In genomic region chr5:119839616-119840368, GRCm38 (mm10) we compare ENCODE assay signal across 13 mouse cellular contexts. TPM values are rescaled to one million over a fixed set of nuclear protein-coding genes. Genes with fewer than 3 reads are reported as not detected.
DNase-seq lines count a peak whose midpoint lies in the region; ATAC-seq and TF ChIP-seq lines count a peak whose summit lies in the region.
"Had no signal": no experiment of that assay in that cellular context is flagged by ENCODE, and none has a peak within 500 bp of the region (broad histone marks: within the 10 kb centered on the region; RNA-seq: fewer than 3 reads in every experiment).

No protein-coding gene starts in this region.

- peaks cover 28% of the 10 kb centered on the region for H3K36me3 ChIP-seq in heart, embryonic 10.5 days
- H3K36me3 ChIP-seq in stomach, embryonic 14.5 days (ENCODE audit: control insufficient read depth, insufficient read depth, low read length) = no peaks in the 10 kb centered on the region
- H3K36me3 ChIP-seq in stomach, postnatal 0 days (ENCODE audit: control insufficient read depth, insufficient read depth, low read length) = no peaks in the 10 kb centered on the region
- peaks cover 20% of the 10 kb centered on the region for H3K36me3 ChIP-seq in heart, embryonic 14.5 days (ENCODE audit: control insufficient read depth, insufficient read depth, low read length)
- H3K36me3 ChIP-seq: intestine, embryonic 15.5 days; liver, embryonic 13.5 days; stomach, embryonic 15.5 days had no signal

- no peaks in the 10 kb centered on the region for H3K9me3 ChIP-seq in heart, embryonic 10.5 days
- H3K9me3 ChIP-seq in stomach, embryonic 14.5 days (ENCODE audit: control insufficient read depth, low read depth, low read length) = no peaks in the 10 kb centered on the region
- H3K9me3 ChIP-seq in stomach, postnatal 0 days (ENCODE audit: control insufficient read depth, low read length) = no peaks in the 10 kb centered on the region
- H3K9me3 ChIP-seq in heart, embryonic 14.5 days (ENCODE audit: control insufficient read depth, low read length) = no peaks in the 10 kb centered on the region
- H3K9me3 ChIP-seq: intestine, embryonic 15.5 days; liver, embryonic 13.5 days; stomach, embryonic 15.5 days had no signal

- H3K4me2 ChIP-seq in stomach, embryonic 14.5 days (replicated peaks; ENCODE audit: low read depth, low read length) = 0 out of 2 replicates have a peak overlapping the region, but pooled peaks have one; percentile 5
- no peak overlapping the region for H3K4me2 ChIP-seq in stomach, postnatal 0 days (replicated peaks; ENCODE audit: low read depth)
- H3K4me2 ChIP-seq in heart, embryonic 14.5 days (ENCODE audit: low read length) = peak overlapping the region; percentile 66
- H3K4me2 ChIP-seq: intestine, embryonic 15.5 days; liver, embryonic 13.5 days; stomach, embryonic 15.5 days had no signal

- no peak for DNase-seq in heart, embryonic 10.5 days (ENCODE audit: low spot score)
- DNase-seq in heart, adult 9 months (ENCODE audit: low spot score in 2 of 2) = no peak
- DNase-seq in stomach, postnatal 0 days (ENCODE audit: low spot score) = no peak
- no peak for DNase-seq in thymus, postnatal 0 days (ENCODE audit: low spot score)
- DNase-seq: gastrocnemius, postnatal 25 days; layer of hippocampus, adult 9-11 months; liver, embryonic 13.5 days had no signal

- no peak for ATAC-seq in stomach, embryonic 14.5 days (ENCODE audit: insufficient number of reproducible peaks, insufficient read depth, low FRiP score, low read depth)
- ATAC-seq in stomach, postnatal 0 days (ENCODE audit: low FRiP score, low TSS enrichment) = no peak
- no peak for ATAC-seq in heart, embryonic 14.5 days (ENCODE audit: insufficient number of reproducible peaks, insufficient read depth, low FRiP score, low read depth)
- ATAC-seq in megakaryocyte-erythroid progenitor cell, adult 5-6 weeks (replicated peaks; ENCODE audit: low FRiP score, low TSS enrichment, poor library complexity, severe bottlenecking) = 0 out of 2 replicates have a peak, but pooled peaks have one; percentile 31
- no peak for ATAC-seq in cerebellum, adult (ENCODE audit: insufficient number of reproducible peaks, low FRiP score, low TSS enrichment)
- ATAC-seq: intestine, embryonic 15.5 days had no signal

- H3K9ac ChIP-seq in stomach, embryonic 14.5 days (replicated peaks; ENCODE audit: low read depth, low read length) = no peak overlapping the region
- no peak overlapping the region for H3K9ac ChIP-seq in stomach, postnatal 0 days (ENCODE audit: low read length)
- peak overlapping the region; percentile 89 for H3K9ac ChIP-seq in heart, embryonic 14.5 days (ENCODE audit: low read length)
- H3K9ac ChIP-seq: intestine, embryonic 15.5 days; liver, embryonic 13.5 days; stomach, embryonic 15.5 days had no signal

- no peak for TF ChIP-seq CTCF in stomach, postnatal 0 days (IDR thresholded peaks at IDR 0.05; ENCODE audit: low read depth)

- peaks cover 56% of the 10 kb centered on the region for H3K4me1 ChIP-seq in heart, embryonic 10.5 days
- peaks cover 3% of the 10 kb centered on the region; the same call in 1 of the 2 replicates for H3K4me1 ChIP-seq in stomach, embryonic 14.5 days (ENCODE audit: control insufficient read depth, insufficient read depth, low read length)
- H3K4me1 ChIP-seq in stomach, postnatal 0 days (replicated peaks; ENCODE audit: control insufficient read depth, insufficient read depth) = no peaks in the 10 kb centered on the region
- peaks cover 24 to 37% of the 10 kb centered on the region in 2 experiments for H3K4me1 ChIP-seq in heart, embryonic 14.5 days (ENCODE audit: control insufficient read depth in 2 of 2, insufficient read depth in 2 of 2, low read length in 2 of 2)

- peak overlapping the region; percentile 74 for H3K4me3 ChIP-seq in heart, embryonic 10.5 days
- peak overlapping the region; percentile 0; the same call in 1 of the 2 replicates for H3K4me3 ChIP-seq in stomach, embryonic 14.5 days (ENCODE audit: low read depth, low read length)
- no peak overlapping the region for H3K4me3 ChIP-seq in stomach, postnatal 0 days (ENCODE audit: low read depth, low read length)
- H3K4me3 ChIP-seq in heart, embryonic 14.5 days (ENCODE audit: control insufficient read depth in 1 of 2, insufficient read depth in 1 of 2, low read depth in 1 of 2, low read length in 2 of 2) = peak overlapping the region; percentile 41 to 65
- H3K4me3 ChIP-seq: intestine, embryonic 15.5 days; liver, embryonic 13.5 days; stomach, embryonic 15.5 days had no signal

- TF ChIP-seq EP300 in stomach, postnatal 0 days (optimal IDR thresholded peaks at IDR 0.05) = no peak

- peaks cover 66% of the 10 kb centered on the region for H3K27me3 ChIP-seq in heart, embryonic 10.5 days (ENCODE audit: insufficient read depth, poor library complexity, severe bottlenecking)
- peaks cover 73% of the 10 kb centered on the region for H3K27me3 ChIP-seq in stomach, embryonic 14.5 days (ENCODE audit: control insufficient read depth, insufficient read depth, low read length)
- peaks cover 23% of the 10 kb centered on the region; the same call in 1 of the 2 replicates for H3K27me3 ChIP-seq in stomach, postnatal 0 days (ENCODE audit: control insufficient read depth, insufficient read depth, low read length)
- H3K27me3 ChIP-seq in heart, embryonic 14.5 days (ENCODE audit: control insufficient read depth, insufficient read depth, low read length) = peaks cover 12% of the 10 kb centered on the region

- peak overlapping the region; percentile 97 for H3K27ac ChIP-seq in heart, embryonic 10.5 days
- no peak overlapping the region for H3K27ac ChIP-seq in stomach, embryonic 14.5 days (ENCODE audit: low read length)
- H3K27ac ChIP-seq in stomach, postnatal 0 days (replicated peaks) = no peak overlapping the region
- H3K27ac ChIP-seq in heart, embryonic 14.5 days (replicated peaks in 1 of 2; ENCODE audit: control insufficient read depth in 1 of 2, insufficient read depth in 1 of 2, low read depth in 2 of 2, low read length in 2 of 2) = peak overlapping the region; percentile 64 to 90
- H3K27ac ChIP-seq: intestine, embryonic 15.5 days; liver, embryonic 13.5 days; stomach, embryonic 15.5 days had no signal

- WGBS in heart, embryonic 10.5 days = under 1% methylated on average over 34 of the region's 34 CpGs
- 2% methylated on average over 34 of the region's 34 CpGs for WGBS in stomach, embryonic 14.5 days
- 2% methylated on average over 34 of the region's 34 CpGs for WGBS in stomach, postnatal 0 days
- WGBS in heart, embryonic 14.5 days = 3% methylated on average over 34 of the region's 34 CpGs

RNA-seq across cellular contexts. Expression of gene Tbx5, which starts 7.3 kb away (rescaled TPM):
- 41.9 and 44.2 TPM in 2 replicates for polyA plus RNA-seq in heart, embryonic 10.5 days (2016; fragmentation: Nextera tagmentation; extraction: Ambion mirVana)
- 0.38 and 0.41 TPM in 2 replicates for polyA plus RNA-seq in stomach, embryonic 14.5 days (2014; fragmentation: Nextera tagmentation; extraction: Ambion mirVana)
- polyA plus RNA-seq in stomach, postnatal 0 days (2015; fragmentation: Nextera tagmentation; extraction: Ambion mirVana) = 0.05 and 0.27 TPM in 2 replicates
- polyA plus RNA-seq in heart, embryonic 14.5 days (2014; fragmentation: Nextera tagmentation; extraction: Ambion mirVana) = 33.1 and 39.2 TPM in 2 replicates
- total RNA-seq in megakaryocyte-erythroid progenitor cell, adult 5-6 weeks (2014; fragmentation: Nextera tagmentation) = not detected in 2 replicates
- not detected in 2 replicates for total RNA-seq in megakaryocyte-erythroid progenitor cell, adult 5-6 weeks (2017)
- 0.05 and 0.08 TPM in 2 replicates for polyA plus RNA-seq in thymus, postnatal 0 days (2015; fragmentation: Nextera tagmentation; extraction: Ambion mirVana)

Comparison
In these comparisons a context has a peak if more than half of its experiments do, and no peak if none do; other contexts are left out.
1. H3K27ac ChIP-seq: peak in heart, embryonic 10.5 days (single experiment) and heart, embryonic 14.5 days (2 of 2); none in stomach, embryonic 14.5 days (single experiment) and stomach, postnatal 0 days (single experiment).
2. RNA of gene Tbx5, which starts 7.3 kb away (polyA plus RNA-seq): 41.9 to 44.2 TPM in heart, embryonic 10.5 days and 33.1 to 39.2 TPM in heart, embryonic 14.5 days; 0.38 to 0.41 TPM in stomach, embryonic 14.5 days, 0.05 to 0.08 TPM in thymus, postnatal 0 days and 0.05 to 0.27 TPM in stomach, postnatal 0 days; every median in the first group is over 10 times any median in the second.